Mouse (Mus musculus): ENCODE data around the gene Tbc1d1. TPM values are rescaled to one million over a fixed set of nuclear protein-coding genes. Genes with fewer than 3 reads are reported as not detected.

Tbc1d1 gene
- polyA plus RNA-seq, 1 experiment from 2014 or later, result 32.4 TPM

DNA sequence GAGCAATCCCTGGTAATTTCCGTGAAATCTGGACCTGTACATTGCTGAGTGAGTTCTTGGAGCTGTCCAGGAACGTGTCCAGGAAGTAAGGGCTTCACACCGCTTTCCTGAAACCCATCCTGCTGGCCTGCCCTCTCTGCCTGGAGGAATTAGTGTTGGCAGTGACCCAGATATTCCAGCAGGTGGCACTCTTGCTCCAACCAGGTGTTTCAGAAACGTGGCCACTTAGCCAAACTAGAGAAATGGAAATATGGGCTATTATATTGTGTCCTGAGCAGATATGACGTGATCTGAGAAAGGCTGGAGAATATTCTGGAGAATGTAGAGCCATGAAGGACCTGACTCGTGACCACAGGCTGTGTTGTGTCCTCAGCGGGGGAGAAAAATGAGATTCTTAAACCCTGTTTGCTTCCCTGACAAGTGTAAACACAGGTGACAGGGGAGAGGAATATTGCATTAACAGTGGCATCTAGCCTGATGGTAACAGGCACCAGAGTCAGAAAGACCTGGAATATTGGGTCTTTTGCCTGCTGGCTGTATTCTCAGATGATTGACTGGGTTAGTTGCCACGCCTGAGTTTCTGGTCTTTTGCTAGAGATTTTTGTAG is 226.4 kb downstream of the Tbc1d1 start:
- peaks cover 29% of the 10 kb centered on the region for H3K4me1 ChIP-seq
- ATAC-seq (ENCODE audit: insufficient number of reproducible peaks, insufficient read depth, low FRiP score, low TSS enrichment), result peak; percentile 54; the same call in 1 of the 2 replicates
- no peaks in the 10 kb centered on the region for H3K27me3 ChIP-seq
- H3K27ac ChIP-seq, result peak overlapping the region; percentile 38; the same call in 1 of the 2 replicates
- H3K4me3 ChIP-seq, result no peak overlapping the region
- 9% methylated on average over 8 of the region's 8 CpGs for WGBS
- H3K4me2 ChIP-seq (replicated peaks), result no peak overlapping the region
- no peak overlapping the region for H3K9ac ChIP-seq
- no peaks in the 10 kb centered on the region for H3K9me3 ChIP-seq
- H3K36me3 ChIP-seq, result no peaks in the 10 kb centered on the region

DNA sequence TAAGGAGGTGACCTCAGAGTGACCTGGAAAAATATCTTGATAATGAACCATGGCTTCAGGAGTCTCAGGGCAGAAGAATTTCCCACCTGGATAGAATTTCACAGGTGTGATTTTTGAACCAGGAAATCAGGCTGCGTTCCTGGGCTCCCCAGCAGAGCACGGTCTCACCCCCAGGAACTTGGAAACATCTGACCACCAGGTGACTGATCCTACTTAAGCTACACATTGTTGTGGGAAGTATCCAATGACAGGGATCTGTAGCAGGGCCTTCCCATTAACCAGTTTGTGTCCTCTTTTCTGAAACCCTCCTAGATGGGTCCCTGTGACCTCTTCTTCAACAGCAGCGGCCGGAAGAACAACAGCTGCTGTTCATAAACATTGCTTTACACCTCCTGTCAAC is 227.1 kb downstream of the Tbc1d1 start:
- Histone ChIP-seq H3K27me3 (no peaks in the 10 kb centered on the region), H3K36me3 (no peaks in the 10 kb centered on the region), H3K27ac (no peak overlapping the region), H3K9ac (no peak overlapping the region), H3K4me2 (replicated peaks) (no peak overlapping the region), H3K4me1 (peaks cover 25% of the 10 kb centered on the region), H3K4me3 (no peak overlapping the region), H3K9me3 (no peaks in the 10 kb centered on the region)
- no peak for ATAC-seq (ENCODE audit: insufficient number of reproducible peaks, insufficient read depth, low FRiP score, low TSS enrichment)
- 24% methylated on average over 4 of the region's 4 CpGs for WGBS

DNA sequence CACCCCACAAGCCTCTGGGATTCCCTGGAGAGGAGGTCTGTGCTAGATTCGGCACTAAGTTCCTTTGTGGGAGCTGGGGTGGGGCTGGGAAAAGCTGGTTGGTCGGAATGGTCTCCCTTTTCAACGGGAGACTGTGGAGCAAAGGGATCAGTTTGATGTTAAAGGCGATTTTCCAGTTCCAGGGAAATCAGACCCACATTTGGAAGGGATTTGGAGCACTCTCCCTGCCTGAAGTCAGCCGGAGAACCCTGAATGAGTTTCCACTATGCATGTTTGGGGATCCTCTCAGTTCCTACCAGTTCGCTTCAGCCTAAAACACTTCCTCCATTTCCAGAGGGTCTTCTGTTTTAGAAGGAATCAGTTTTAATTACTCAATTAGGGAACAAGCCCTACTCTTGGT is 228.4 kb downstream of the Tbc1d1 start:
- no peak overlapping the region for H3K4me2 ChIP-seq (replicated peaks)
- no peak overlapping the region for H3K4me3 ChIP-seq
- ATAC-seq (ENCODE audit: insufficient number of reproducible peaks, insufficient read depth, low FRiP score, low TSS enrichment), result no peak
- WGBS, result 37% methylated on average over 6 of the region's 6 CpGs
- no peak overlapping the region for H3K27ac ChIP-seq
- no peaks in the 10 kb centered on the region for H3K36me3 ChIP-seq
- no peak overlapping the region for H3K9ac ChIP-seq
- peaks cover 23% of the 10 kb centered on the region for H3K4me1 ChIP-seq
- H3K27me3 ChIP-seq, result no peaks in the 10 kb centered on the region
- no peaks in the 10 kb centered on the region for H3K9me3 ChIP-seq

DNA sequence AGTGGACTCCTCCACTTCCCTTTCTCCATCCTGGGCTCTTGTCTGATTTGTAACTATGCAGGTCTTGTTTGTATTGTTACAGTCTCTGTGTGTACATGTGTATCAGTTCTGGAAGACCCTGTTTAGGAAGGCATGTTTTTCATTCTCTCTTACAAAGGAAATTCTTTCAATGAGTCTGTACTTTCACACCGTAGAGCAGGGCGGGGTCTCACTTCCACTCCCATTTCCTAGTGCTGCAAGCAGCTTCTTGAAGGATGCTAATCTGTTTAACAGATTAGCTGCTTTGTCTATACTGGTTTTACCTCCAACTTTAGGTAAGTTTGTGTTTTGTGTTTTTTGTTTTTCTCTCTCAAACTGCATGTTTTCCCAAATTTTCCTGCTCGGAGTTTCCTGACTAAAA is 230.9 kb downstream of the Tbc1d1 start:
- Histone ChIP-seq H3K9me3 (no peaks in the 10 kb centered on the region), H3K4me2 (replicated peaks) (no peak overlapping the region), H3K36me3 (no peaks in the 10 kb centered on the region), H3K27me3 (no peaks in the 10 kb centered on the region), H3K4me1 (peaks cover 27% of the 10 kb centered on the region), H3K9ac (no peak overlapping the region), H3K27ac (no peak overlapping the region), H3K4me3 (no peak overlapping the region)
- ATAC-seq (ENCODE audit: insufficient number of reproducible peaks, insufficient read depth, low FRiP score, low TSS enrichment), result no peak
- 86% methylated on average over 3 of the region's 3 CpGs for WGBS

DNA sequence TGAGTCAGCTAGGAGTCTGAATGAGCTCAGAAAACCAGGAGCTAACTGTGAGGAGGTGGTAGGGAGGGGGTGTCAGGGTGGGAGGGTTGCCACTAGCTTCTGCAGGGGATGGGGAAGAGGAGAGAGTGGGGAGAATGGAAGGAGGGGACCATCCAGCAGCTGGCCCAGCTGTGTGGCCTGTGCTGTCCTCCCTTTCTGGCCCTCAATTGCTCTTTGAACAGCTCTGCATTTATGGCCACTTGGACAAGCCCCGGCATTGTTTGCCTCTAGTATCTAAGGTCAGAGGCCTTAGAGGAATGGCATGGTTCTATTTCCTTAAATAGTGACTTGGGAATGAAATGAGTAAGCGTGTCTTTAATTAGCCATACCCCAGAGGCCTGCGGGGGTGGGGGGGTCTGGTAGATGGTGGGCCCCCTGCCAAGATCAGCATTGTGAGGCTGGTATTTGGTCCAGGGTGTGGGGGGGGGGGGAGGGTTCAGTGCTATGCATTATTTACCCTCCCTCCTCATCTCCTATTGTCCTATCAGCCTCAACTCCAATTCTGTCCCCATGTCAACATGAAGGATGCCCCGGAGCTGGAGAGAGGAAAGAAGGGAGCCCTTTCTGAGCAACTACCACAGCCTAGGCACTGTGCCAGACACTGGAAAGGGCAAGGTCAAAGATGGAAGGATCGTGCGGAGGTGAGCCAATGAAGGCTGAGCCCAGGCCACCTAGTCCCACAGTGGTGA is 233.3 kb downstream of the Tbc1d1 start:
- peaks cover 16% of the 10 kb centered on the region for H3K4me1 ChIP-seq
- H3K27ac ChIP-seq, result 0 out of 2 replicates have a peak overlapping the region, but pooled peaks have one; percentile 59
- no peaks in the 10 kb centered on the region for H3K36me3 ChIP-seq
- H3K4me3 ChIP-seq, result no peak overlapping the region
- H3K27me3 ChIP-seq, result no peaks in the 10 kb centered on the region
- H3K9me3 ChIP-seq, result no peaks in the 10 kb centered on the region
- WGBS, result 15% methylated on average over 6 of the region's 6 CpGs
- peak; percentile 68; the same call in 1 of the 2 replicates for ATAC-seq (ENCODE audit: insufficient number of reproducible peaks, insufficient read depth, low FRiP score, low TSS enrichment)
- H3K4me2 ChIP-seq (replicated peaks), result no peak overlapping the region
- no peak overlapping the region for H3K9ac ChIP-seq

DNA sequence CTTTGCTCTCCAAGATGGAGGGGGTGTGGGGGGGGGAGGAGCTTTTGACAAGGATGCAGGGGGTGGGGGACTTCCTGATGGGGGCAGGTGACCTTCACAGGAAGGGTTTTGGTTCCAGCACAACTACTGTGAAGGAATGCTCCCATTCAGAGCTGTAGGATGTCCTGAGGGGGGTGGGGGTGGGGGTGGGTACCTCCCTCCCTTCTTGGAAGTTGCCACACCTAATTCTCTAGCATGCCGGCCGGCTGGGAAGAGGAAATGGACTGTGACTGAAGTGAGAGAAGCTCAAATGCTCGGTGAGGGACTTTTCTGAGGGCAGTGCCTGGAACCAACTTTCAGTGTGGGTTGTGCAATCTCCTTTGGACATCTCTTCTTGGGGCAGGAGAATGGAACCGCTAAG is 235.2 kb downstream of the Tbc1d1 start:
- ATAC-seq (ENCODE audit: insufficient number of reproducible peaks, insufficient read depth, low FRiP score, low TSS enrichment), result no peak
- no peak overlapping the region for H3K27ac ChIP-seq
- no peaks in the 10 kb centered on the region for H3K9me3 ChIP-seq
- H3K4me1 ChIP-seq, result peaks cover 16% of the 10 kb centered on the region
- H3K27me3 ChIP-seq, result no peaks in the 10 kb centered on the region
- H3K4me3 ChIP-seq, result no peak overlapping the region
- H3K4me2 ChIP-seq (replicated peaks), result no peak overlapping the region
- WGBS, result 33% methylated on average over 4 of the region's 4 CpGs
- H3K9ac ChIP-seq, result no peak overlapping the region
- H3K36me3 ChIP-seq, result no peaks in the 10 kb centered on the region

DNA sequence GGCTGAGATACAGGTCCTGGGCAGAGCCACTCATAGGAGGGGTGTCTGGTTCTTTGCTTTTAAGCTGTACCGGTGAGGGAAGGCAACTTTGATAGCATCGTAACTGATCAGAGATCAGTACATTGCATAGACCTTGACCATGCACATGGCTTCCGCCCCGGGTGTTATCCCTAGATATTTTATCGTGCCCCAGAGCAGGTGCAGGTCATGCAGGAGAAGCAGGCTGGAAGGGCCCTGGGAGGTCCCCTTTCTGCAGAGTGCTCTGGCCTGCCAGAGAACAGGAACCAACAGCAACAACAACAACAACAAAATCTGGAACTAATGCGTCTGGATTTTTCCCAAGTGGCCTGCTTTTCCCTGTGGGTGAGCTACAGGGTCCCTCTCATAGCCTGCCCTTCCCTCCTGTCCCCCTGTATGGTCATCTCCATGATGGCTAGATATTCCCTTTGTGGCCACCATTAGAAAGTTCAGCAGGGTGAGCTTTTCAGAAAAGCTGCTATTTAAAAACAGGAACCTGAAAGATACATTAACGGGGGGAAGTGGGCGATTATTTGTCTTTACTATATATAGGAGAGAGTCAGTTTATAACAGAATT is 236.4 kb downstream of the Tbc1d1 start:
- Histone ChIP-seq H3K4me3 (no peak overlapping the region), H3K4me2 (replicated peaks) (no peak overlapping the region), H3K9ac (no peak overlapping the region), H3K36me3 (no peaks in the 10 kb centered on the region), H3K27ac (no peak overlapping the region), H3K9me3 (no peaks in the 10 kb centered on the region), H3K4me1 (peaks cover 16% of the 10 kb centered on the region), H3K27me3 (no peaks in the 10 kb centered on the region)
- ATAC-seq (ENCODE audit: insufficient number of reproducible peaks, insufficient read depth, low FRiP score, low TSS enrichment), result no peak
- WGBS, result 90% methylated on average over 8 of the region's 8 CpGs

DNA sequence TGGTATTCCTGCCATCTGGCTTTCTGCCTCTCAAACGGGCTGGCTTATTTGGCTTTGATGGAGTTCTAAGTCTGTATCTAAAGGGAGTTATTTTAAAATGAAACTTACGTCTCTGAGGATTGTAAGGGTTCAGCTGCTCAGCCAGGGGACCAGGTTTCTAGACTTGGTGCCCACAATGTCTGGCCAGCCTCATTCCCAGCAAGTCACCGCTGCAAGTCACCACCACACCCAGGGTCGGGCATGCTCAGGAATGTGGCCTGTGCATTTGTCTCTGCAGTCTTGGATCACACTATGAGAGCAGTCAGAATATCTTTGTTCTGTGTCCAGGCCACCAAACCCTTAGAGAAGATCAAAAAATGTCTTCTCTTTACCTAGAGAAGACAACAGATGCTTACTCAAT is 237.4 kb downstream of the Tbc1d1 start:
- H3K4me1 ChIP-seq, result peaks cover 16% of the 10 kb centered on the region
- ATAC-seq (ENCODE audit: insufficient number of reproducible peaks, insufficient read depth, low FRiP score, low TSS enrichment), result no peak
- no peaks in the 10 kb centered on the region for H3K27me3 ChIP-seq
- H3K36me3 ChIP-seq, result no peaks in the 10 kb centered on the region
- H3K4me3 ChIP-seq, result no peak overlapping the region
- H3K4me2 ChIP-seq (replicated peaks), result no peak overlapping the region
- H3K9me3 ChIP-seq, result no peaks in the 10 kb centered on the region
- H3K9ac ChIP-seq, result no peak overlapping the region
- no peak overlapping the region for H3K27ac ChIP-seq
- WGBS, result 81% methylated on average over 4 of the region's 4 CpGs

DNA sequence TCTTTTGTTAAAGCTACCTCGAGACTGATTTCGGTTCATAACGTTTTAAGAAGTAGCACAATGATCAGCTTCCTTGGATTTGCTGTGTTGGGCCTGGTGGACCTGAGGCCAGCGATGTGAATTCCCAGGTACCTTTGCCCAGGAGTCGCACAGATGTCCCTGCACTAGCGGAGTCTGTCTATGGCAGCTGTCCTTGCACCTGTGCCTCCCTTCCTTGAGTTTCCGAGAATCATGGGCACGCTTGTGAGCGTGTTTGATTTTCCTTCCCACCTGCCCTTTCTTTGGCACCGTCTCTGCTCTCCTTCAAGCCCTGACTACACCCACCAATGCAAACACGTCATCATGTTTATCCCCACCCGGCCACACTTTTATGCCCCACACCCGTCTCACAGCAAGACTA is 242.1 kb downstream of the Tbc1d1 start:
- no peaks in the 10 kb centered on the region for H3K27me3 ChIP-seq
- H3K36me3 ChIP-seq, result no peaks in the 10 kb centered on the region
- H3K27ac ChIP-seq, result no peak overlapping the region
- no peaks in the 10 kb centered on the region for H3K4me1 ChIP-seq
- no peak overlapping the region for H3K9ac ChIP-seq
- WGBS, result 93% methylated on average over 13 of the region's 13 CpGs
- ATAC-seq (ENCODE audit: insufficient number of reproducible peaks, insufficient read depth, low FRiP score, low TSS enrichment), result no peak
- no peak overlapping the region for H3K4me3 ChIP-seq
- no peaks in the 10 kb centered on the region for H3K9me3 ChIP-seq
- H3K4me2 ChIP-seq (replicated peaks), result no peak overlapping the region

DNA sequence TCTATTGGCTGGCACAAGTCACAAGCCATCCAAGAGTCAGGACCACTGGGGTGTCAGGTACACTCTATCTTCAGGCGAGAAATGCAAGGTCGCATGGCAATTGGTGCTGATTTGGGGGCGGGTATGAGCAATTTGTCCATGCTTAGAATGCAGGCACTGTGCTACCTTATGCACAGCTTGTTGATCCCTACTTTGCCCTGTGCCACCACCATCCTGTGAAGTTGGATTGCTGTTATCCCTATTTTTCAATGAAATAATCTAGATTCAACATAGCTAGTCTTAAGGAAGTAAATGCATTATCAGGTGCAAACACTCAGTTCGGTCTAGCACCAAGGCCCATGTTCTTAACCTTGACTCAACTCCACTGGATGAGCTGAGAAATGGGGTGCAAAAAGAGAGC is 244.6 kb downstream of the Tbc1d1 start:
- WGBS, result 86% methylated on average over 4 of the region's 4 CpGs
- no peaks in the 10 kb centered on the region for H3K27me3 ChIP-seq
- no peak for ATAC-seq (ENCODE audit: insufficient number of reproducible peaks, insufficient read depth, low FRiP score, low TSS enrichment)
- no peaks in the 10 kb centered on the region for H3K9me3 ChIP-seq
- H3K36me3 ChIP-seq, result no peaks in the 10 kb centered on the region
- H3K4me2 ChIP-seq (replicated peaks), result no peak overlapping the region
- no peak overlapping the region for H3K9ac ChIP-seq
- H3K4me1 ChIP-seq, result no peaks in the 10 kb centered on the region
- no peak overlapping the region for H3K27ac ChIP-seq
- H3K4me3 ChIP-seq, result no peak overlapping the region

Data from embryonic facial prominence, embryonic 12.5 days (tissue).